Mouse (Mus musculus) ES-Bruce4 (cell line): ENCODE data around the gene Otud1.

Experiments used
- CTCF ChIP-seq: IDR thresholded peaks from one replicate; pipeline ENCODE4 v1.8.1; 2011; ENCODE audit warnings: low read depth, low read length
- POLR2A ChIP-seq: IDR thresholded peaks from one replicate; pipeline ENCODE4 v1.8.1; 2011; ENCODE audit warnings: low read length; ENCODE audit not compliant: insufficient read depth

DNA sequence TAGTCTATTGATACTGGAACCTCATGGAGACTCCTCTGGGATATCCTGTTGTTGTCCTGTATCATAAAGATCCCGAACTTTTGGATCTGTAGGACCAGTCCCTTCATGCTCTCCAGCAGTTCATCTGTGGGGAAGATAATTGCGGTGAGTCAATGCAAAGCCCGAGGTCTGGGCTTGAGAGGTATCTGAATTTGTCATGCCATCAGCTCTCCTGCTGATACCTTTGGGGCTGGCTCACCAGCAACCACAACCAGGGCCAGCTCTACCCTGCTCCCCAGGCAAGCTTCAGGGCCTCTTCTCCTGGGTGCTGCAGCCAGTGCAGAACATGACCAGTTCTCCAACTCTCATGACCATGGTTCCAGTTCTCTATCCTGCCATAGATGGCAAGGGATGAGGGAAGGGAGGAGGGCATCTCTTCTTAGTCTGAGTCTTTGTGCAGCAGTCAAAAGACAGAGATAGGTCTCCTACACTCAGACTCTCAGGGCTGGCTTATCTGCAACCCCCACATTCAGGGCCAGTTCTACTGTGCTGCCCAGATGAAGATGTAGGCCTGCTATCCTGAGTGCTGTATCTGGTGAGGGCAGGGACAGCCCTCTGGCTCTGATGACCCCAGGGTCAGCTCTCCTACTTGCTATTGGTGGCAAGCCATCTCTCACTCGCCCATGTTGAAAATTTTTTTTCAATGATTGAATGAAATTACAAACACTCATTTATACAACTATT is 42.2 kb downstream of the Otud1 start:
- TF ChIP-seq CTCF (no peak), POLR2A (no peak)
